Mouse (Mus musculus) heart, postnatal 0 days (tissue): ENCODE measurements around the gene Gm5741.
A peak's percentile ranks its signal among the peaks of the same experiment; 100 is the strongest.

Experiments used
- CTCF ChIP-seq: IDR thresholded peaks from 2 replicates; pipeline ENCODE4 v1.5.1; 2016; ENCODE audit warnings: antibody characterized with exemption, control low read depth, low read depth
- EP300 ChIP-seq: IDR thresholded peaks from 2 replicates; pipeline ENCODE4 v1.6.1; 2016; ENCODE audit warnings: antibody characterized with exemption, low read depth

GRCm38 (mm10) chr8:85071514-85072281 is 3.9 kb upstream of the Gm5741 start, which contains the start of gene Dhps:
- TF ChIP-seq EP300: peak; percentile 38; the same call in 1 of the 2 replicates
- TF ChIP-seq CTCF: peak; percentile 8; the same call in 1 of the 2 replicates
